Mouse (Mus musculus): ENCODE measurements around the gene Zfp710.
A peak's percentile ranks its signal among the peaks of the same experiment; 100 is the strongest.
"Not testable (repeated sequence)": the region's sequence is repeated elsewhere in the genome, so short reads cannot be mapped to it uniquely, and the experiment has no call there.

Gene Zfp710

DNA sequence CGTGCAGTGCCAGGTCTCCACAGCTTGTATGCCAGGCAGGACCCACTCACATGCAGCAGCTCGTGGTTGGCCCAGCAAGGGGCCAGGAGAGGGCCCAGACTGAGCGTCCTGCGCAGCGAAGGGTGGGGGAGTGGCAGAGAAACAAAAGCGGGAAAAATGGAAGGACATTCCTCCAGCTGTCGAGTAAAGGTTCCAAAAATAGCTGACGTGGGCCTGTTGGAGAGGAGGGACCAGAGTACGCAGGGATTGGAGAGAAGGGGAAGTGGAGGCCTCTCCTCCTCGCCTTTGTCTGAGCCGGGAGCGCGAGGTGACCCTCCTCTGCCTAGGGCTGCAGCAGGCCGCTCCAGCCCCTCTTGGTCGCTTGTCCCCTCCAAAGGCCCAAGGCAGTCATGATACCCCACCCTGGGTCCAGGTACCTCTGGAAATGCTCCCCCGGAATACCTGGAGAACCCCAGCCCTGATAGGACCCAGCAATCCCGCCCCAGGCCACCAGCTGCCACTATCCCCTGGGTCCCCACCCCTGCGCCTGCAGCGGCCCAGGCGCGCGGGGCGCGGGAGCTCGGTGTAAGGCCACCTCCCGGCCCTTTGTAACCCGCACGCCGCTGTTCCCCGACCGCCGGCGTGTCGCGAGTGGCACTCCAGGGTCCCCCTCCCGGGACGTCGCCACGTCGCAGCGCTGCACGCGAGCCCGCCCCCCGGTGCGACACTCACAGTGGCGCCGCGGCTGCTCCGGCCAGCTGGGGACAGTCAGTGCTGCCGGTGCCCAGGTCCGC, 90.0 kb downstream of the Zfp710 start:
- peak; percentile 43 for DNase-seq (ENCODE audit: low read depth, low spot score)

DNA sequence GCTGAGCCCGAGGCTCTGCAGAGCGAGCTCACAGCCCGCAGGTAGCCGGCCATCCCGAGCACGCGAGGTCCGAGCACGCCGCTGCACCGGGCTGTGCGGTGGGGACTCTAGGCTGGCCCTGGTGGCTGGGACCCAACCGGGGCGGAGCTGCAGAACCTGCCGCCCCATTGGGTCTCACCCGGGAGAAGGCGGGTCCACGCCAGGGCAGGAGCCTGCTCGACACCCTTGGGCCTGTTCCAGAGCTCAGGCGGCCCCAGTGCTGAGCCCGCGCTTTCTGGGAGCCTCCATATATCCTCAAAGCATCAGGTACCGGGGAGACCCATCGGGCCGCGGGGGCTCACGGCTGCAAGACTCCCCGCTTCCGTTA, 90.6 kb downstream of the Zfp710 start, which contains the start of gene Idh2:
Gene Idh2 (minus strand): TSS at position 169 of the 367 bp plus-strand sequence.
- DNase-seq (ENCODE audit: low read depth, low spot score): peak; percentile 78

DNA sequence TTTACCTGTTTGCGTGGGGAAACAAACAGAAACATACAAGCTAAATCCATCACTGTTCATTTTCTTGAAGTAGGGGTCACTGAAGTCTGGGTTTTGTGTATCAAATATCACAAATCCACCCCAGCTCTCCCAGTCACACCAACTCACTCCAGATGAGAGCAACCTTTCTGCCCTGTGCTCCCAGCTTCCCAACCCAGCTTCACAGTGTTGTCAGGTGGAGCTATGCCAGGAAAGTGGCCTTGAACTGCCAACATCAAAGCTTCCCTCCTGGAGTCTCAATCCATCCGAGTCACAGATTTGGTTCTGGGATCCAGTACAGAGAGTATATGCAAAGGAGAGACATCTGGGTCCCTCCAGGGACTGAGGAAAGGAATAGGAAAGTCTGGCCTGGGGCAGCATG, 91.5 kb downstream of the Zfp710 start:
- DNase-seq (ENCODE audit: low read depth, low spot score): no peak

DNA sequence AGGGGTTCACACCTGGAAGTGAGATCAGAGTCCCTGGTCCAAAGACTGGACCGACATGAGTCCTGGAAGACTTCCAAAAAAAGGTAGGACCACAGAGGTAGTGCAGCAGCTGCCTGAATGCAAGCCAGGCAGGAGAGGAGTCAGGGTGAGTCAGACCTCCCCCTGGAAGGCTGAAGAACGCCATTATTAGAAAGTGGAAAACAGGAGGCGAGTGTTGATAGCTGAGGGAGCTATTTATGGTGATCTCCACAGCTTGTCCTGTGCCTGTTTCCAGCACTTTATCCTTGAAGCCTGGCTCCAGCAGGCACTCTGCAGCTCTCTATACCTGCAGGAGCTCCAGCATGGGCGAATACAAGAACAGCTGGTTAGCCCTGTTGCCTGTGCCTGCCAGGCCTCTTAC, 94.6 kb downstream of the Zfp710 start:
- DNase-seq (ENCODE audit: low read depth, low spot score): peak; percentile 60

DNA sequence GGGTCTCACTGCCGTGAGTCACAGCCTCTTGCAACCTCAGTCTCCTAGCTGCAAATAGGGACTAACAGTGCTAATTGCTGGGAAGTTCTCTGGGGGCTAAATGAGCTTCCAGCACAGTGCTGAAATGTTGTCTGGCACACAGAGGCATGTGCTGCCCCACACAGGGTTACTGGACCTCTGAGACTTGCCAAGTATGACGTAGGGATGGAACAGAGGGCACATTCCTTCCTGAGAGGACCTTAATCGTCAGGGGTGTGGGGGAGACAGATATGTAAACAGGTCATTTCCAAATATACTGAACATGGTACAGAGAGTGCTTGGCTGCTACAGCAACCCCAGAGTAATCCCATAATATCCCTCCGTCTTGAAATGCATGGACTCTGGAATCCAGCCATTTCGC, 96.5 kb downstream of the Zfp710 start:
- no peak for DNase-seq (ENCODE audit: low read depth, low spot score)

DNA sequence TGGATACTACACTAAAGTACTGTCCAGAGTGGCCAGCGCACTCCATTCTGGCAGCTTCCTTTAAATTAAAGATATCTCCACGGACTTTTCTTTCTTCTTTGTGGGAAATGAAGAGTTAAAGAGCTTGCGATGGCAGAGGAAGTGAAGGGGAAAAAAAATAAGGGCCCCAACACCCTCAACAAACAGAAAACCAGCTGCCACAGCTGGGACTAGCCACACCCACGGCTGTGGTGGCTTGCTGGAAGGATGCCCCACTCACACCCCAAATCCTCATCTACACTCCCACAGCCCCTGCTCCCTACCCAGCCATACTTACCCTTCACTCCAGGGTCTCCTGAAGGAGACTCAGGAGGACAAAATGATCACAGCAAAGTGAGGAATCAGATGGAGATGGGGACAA, 98.5 kb downstream of the Zfp710 start:
- DNase-seq (ENCODE audit: low read depth, low spot score): no peak

DNA sequence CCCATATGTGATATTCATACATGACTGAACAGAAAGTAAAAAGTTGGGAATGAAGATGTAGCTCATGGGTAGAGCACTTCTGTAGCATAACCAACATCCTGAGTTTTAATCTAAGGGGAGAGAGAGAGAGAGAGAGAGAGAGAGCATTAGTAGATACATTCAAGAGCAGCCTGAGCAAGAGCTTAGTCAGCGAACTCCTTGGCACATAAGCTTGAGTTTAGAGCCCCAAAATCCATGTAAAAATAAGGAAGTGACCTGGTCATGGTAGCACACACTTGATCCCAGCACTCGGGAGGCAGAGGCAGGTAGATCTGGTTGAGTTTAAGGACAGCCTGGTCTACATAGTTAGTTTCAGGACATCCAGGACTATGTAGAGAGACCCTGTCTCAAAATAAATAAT, 99.1 kb downstream of the Zfp710 start:
- no peak for DNase-seq (ENCODE audit: low read depth, low spot score)

DNA sequence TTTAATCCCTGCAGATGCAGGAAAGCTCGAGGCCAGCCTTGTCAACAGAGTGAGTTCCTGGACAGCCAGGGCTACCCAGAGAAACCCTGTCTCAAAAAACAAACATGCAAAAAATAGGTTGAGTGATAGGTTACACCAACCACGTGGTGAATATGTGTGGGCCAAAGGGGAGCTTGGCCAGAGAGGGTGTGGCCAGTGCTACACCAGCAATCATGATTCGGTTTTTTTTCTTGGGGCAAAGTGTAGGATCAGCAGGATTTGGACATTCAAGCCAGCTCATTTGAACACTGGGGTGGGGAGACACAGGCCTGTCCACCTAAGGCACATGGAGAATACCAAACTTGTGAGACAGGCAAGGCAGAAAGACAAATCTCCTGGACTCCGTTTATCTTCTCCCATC, 104.7 kb downstream of the Zfp710 start:
- no peak for DNase-seq (ENCODE audit: low read depth, low spot score)

DNA sequence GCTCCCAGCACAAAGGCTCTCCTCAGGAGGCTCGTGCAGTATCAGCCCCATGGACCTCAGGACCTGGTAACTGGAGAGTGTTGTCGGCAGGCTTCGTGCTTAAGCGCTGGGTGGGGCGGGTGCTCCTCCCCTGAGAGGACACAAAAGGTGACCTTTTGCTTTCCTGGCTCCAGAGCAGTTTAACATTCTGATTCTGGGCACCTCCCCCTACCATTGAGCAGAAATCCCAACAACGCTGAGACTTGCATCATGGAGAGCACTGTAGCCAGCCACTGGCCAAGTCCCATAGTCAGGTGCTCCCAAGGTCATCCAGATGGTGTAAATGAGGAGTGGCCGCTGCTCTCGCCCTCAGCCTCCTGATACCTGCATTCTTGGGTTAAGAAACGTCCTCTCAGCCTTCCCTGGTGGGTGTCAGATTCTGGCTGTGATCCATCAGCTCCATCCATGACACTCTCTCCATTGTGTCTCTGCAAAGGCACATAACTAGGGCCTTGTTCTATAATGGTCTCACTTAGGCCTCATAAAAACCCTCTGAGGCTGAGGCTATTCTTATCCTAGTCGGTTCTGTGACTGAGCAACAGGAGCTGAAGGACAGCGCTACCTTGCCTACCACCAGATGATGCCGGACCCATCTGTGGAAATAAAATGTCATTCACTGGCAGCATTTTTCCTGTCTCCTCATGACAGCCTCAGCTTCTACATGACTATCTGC, 105.9 kb downstream of the Zfp710 start:
- no peak for DNase-seq (ENCODE audit: low read depth, low spot score)

DNA sequence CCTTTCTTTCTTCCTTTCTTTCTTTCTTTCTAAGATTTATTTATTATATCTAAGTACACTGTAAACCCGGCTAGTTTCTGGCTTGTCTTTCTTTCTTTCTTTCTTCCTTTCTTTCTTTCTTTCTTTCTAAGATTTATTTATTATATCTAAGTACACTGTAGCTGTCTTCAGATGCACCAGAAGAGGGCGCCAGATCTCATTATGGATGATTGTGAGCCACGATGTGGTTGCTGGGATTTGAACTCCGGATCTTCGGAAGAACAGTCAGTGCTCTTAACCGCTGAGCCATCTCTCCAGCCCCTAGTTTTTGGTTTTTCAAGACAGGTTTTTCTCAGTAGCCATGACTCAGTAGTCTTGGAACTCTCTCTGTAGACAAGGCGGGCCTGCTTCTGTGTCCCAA, 106.7 kb downstream of the Zfp710 start:
- not testable (repeated sequence) for DNase-seq (ENCODE audit: low read depth, low spot score)

DNA sequence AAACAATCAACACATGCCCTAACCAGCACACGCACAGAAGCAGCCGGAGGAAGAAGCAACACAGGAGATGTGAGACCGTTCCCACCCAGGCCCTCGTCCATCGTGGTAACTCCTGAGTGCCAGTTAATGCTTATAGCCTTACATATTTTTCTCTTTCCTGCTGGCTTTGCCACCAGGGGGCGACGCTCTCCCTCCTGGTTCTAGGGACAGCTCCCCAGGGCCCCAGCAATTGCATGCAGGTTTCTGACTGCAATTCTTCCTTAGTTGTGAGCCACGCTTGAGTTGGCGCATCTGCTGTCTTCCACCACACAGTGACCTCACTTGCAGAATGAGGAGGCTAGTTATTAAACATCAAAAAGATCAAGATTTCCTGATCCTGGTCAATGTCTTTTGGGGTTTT, 107.9 kb downstream of the Zfp710 start:
- no peak for DNase-seq (ENCODE audit: low read depth, low spot score)

DNA sequence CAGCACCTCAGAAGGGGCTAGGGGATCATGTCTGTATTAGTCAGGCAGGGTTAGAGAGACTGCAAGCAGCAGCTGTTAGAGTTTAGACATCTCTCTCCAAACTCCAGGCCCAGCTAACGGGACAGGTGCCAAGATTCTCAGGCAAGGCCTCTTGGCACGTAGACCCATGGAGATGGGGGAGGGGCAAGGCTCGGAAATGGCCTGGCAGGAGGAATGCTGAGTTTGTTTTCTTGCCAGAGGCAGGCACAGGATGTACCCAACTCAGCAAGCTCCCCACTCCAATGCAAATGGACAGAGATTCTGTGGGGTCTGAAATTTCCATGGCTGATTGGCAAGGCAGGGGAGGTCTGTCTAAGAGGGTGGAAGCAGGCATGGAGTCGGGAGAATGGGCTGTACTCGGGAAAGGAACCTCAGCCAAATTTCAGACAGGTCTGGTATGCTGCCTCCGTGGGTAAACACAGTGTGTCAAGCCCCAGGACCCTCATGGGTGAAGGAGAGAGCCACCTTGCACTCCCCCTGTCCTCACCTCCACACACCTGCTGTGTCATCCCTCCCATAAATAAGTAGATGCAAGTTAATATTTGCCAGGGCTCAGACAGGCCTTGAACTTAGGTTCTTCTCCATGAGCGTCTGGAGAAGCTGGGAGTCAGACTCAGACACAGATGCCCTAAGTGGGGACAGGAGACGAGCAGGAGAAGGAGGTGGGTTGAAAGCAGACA, 110.0 kb downstream of the Zfp710 start:
- no peak for DNase-seq (ENCODE audit: low read depth, low spot score)

DNA sequence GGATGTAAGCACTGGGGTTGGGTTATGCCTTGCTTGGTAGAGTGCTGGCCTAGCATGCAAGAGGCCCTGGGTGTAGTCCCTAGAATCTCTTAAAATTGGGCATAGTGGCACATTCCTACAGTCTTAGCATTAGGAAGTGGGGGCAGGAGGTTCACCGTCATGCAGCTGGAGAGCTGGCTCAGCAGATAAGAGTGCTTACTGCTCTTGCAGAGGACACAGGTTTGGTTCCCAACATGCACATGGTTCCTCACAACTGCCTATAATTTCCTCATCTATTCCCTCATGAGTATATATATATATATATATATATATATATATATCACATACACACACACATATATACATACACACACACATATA, 110.5 kb downstream of the Zfp710 start:
- no peak for DNase-seq (ENCODE audit: low read depth, low spot score)

DNA sequence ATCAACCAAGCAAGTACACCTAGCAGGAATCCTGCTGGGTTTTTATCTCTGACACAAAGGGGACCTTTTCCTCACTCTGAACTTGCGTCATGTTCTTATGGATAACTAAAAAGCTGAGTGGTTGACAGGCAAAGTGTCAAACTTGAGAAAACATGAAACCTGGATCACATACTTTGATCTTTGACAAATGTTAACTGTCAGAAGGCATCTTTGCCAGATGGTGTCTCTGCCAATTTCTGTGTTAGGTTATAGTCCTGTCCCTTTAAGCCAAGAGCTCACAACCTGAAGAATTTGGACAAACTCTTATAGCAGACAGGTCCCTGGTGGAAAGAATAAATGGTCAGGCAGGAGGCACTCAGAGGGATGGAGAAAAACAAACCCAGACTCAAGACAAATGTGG, 113.8 kb downstream of the Zfp710 start:
- DNase-seq (ENCODE audit: low read depth, low spot score): no peak

DNA sequence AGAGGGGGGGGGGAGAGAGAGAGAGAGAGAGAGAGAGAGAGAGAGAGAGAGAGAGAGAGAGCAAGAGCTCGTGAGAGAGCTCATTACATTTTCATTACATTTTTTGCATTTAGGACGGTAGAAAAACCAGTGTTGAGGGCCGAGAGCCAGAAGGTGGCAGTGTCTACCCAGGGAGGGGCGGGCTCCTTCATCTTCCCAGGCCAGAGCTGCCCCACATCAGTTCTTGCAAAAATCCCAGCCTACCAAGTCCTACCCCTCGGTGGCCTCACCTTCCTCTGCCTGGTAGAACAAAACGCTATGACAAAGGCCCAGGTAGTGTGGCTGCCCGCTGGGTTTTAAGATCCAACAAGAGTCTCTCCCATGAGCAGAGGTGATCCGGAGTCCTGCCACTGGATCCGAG, 116.2 kb downstream of the Zfp710 start:
- DNase-seq (ENCODE audit: low read depth, low spot score): no peak
